Comparison of ENCODE assay signal across 33 mouse cellular contexts in genomic region chr3:63438898-63439297, GRCm38 (mm10). TPM values are rescaled to one million over a fixed set of nuclear protein-coding genes. Genes with fewer than 3 reads are reported as not detected.
"Had no signal": no experiment of that assay in that cellular context is flagged by ENCODE, and none has a peak within 500 bp of the region (broad histone marks: within the 10 kb centered on the region; RNA-seq: fewer than 3 reads in every experiment).

No protein-coding gene starts in this region.

- ATAC-seq: forebrain, embryonic 16.5 days; hindbrain, embryonic 16.5 days; inflammation-experienced regulatory T-cells, adult 6 months; intestine, embryonic 15.5 days; intestine, postnatal 0 days; liver, embryonic 12.5 days had no signal

- H3K4me3 ChIP-seq: heart, embryonic 10.5 days; heart, embryonic 12.5 days; hindbrain, embryonic 10.5 days; hindbrain, embryonic 12.5 days; intestine, embryonic 15.5 days; layer of hippocampus, adult 2 months; left cerebral cortex, adult 2 months; limb, embryonic 10.5 days; limb, embryonic 12.5 days; liver, embryonic 12.5 days had no signal

- H3K9ac ChIP-seq: heart, embryonic 12.5 days; hindbrain, embryonic 12.5 days; hindbrain, embryonic 14.5 days; intestine, embryonic 15.5 days; limb, embryonic 12.5 days; liver, embryonic 12.5 days; liver, embryonic 14.5 days had no signal

- H3K27ac ChIP-seq: heart, embryonic 10.5 days; hindbrain, embryonic 10.5 days; hindbrain, embryonic 12.5 days; hindbrain, embryonic 14.5 days; intestine, embryonic 15.5 days; layer of hippocampus, adult 2 months; left cerebral cortex, adult 2 months; limb, embryonic 10.5 days; limb, embryonic 12.5 days; liver, embryonic 12.5 days; liver, embryonic 14.5 days had no signal

- H3K36me3 ChIP-seq: heart, embryonic 10.5 days; heart, embryonic 12.5 days; hindbrain, embryonic 10.5 days; hindbrain, embryonic 12.5 days; intestine, embryonic 15.5 days; limb, embryonic 10.5 days; limb, embryonic 12.5 days; liver, embryonic 12.5 days had no signal

- H3K4me2 ChIP-seq: heart, embryonic 12.5 days; hindbrain, embryonic 12.5 days; hindbrain, embryonic 14.5 days; intestine, embryonic 15.5 days; limb, embryonic 12.5 days; liver, embryonic 12.5 days had no signal

- H3K27me3 ChIP-seq: heart, embryonic 12.5 days; hindbrain, embryonic 12.5 days; intestine, embryonic 15.5 days; limb, embryonic 12.5 days; liver, embryonic 12.5 days had no signal

- H3K4me1 ChIP-seq: heart, embryonic 10.5 days; heart, embryonic 12.5 days; hindbrain, embryonic 10.5 days; hindbrain, embryonic 12.5 days; intestine, embryonic 15.5 days; limb, embryonic 10.5 days; limb, embryonic 12.5 days; liver, embryonic 12.5 days had no signal

- H3K9me3 ChIP-seq: heart, embryonic 10.5 days; heart, embryonic 12.5 days; hindbrain, embryonic 10.5 days; hindbrain, embryonic 12.5 days; intestine, embryonic 15.5 days; limb, embryonic 10.5 days; limb, embryonic 12.5 days; liver, embryonic 12.5 days had no signal

- DNase-seq: gastrocnemius, postnatal 10 days; gastrocnemius, postnatal 25 days; heart, adult 18-20 months; heart, postnatal 10 days; heart, postnatal 4 days; kidney, adult 2 months; kidney, postnatal 10 days; kidney, postnatal 25 days; liver had no signal

RNA-seq across cellular contexts. Expression of gene Gm34302, which starts 44.8 kb away (rescaled TPM):
- total RNA-seq: granulocyte monocyte progenitor cell, adult 5-6 weeks; layer of hippocampus, adult 2 months; layer of hippocampus, postnatal 10 days; layer of hippocampus, postnatal 25 days; left cerebral cortex, adult 2 months; left cerebral cortex, postnatal 14 days; left cerebral cortex, postnatal 36 days had no signal
- polyA plus RNA-seq: forebrain, embryonic 16.5 days; frontal cortex, adult 2 months; heart, embryonic 12.5 days; heart, embryonic 14.5 days; heart, embryonic 16.5 days; hindbrain, embryonic 10.5 days; hindbrain, embryonic 12.5 days; hindbrain, embryonic 14.5 days; hindbrain, embryonic 16.5 days; inflammation-experienced regulatory T-cells, adult 6 months; intestine, embryonic 15.5 days; intestine, postnatal 0 days; kidney, adult 2 months; limb, embryonic 10.5 days; limb, embryonic 12.5 days; liver, embryonic 12.5 days; liver, embryonic 14.5 days had no signal
